Mouse (Mus musculus): Measurements from ENCODE around the gene Epha4. TPM values are rescaled to one million over a fixed set of nuclear protein-coding genes. Genes with fewer than 3 reads are reported as not detected.

Gene Epha4
- total and polyA plus RNA-seq, 2 experiments from 2014 or later: 26.6 to 66.6 TPM

- H3K9ac ChIP-seq (replicated peaks; ENCODE audit: low read length, poor library complexity, severe bottlenecking): no peak overlapping the region
- no peak overlapping the region for H3K27ac ChIP-seq (ENCODE audit: low read depth, low read length)
- no peak for DNase-seq (ENCODE audit: low spot score)
- H3K4me1 ChIP-seq (ENCODE audit: insufficient read depth, low read length): no peaks in the 10 kb centered on the region
- 79% methylated on average over 7 of the region's 7 CpGs for WGBS
- H3K9me3 ChIP-seq (ENCODE audit: low read length): no peaks in the 10 kb centered on the region
- no peaks in the 10 kb centered on the region for H3K36me3 ChIP-seq (ENCODE audit: insufficient read depth, low read length)
- no peaks in the 10 kb centered on the region for H3K27me3 ChIP-seq (ENCODE audit: insufficient read depth, low read length)
- ATAC-seq (ENCODE audit: low FRiP score): no peak
- no peak overlapping the region for H3K4me3 ChIP-seq (ENCODE audit: low read depth, low read length)
- no peak overlapping the region for H3K4me2 ChIP-seq (ENCODE audit: low read depth, low read length, poor library complexity, severe bottlenecking)
- no peak for TF ChIP-seq CTCF (IDR thresholded peaks at IDR 0.05)
Measured at GRCm38 (mm10) chr1:77458751-77459385, 56.0 kb downstream of the Epha4 start.

GRCm38 (mm10) chr1:77457446-77457800 lies 57.5 kb downstream of the Epha4 start:
- Histone ChIP-seq H3K36me3 (ENCODE audit: insufficient read depth, low read length) (no peaks in the 10 kb centered on the region), H3K9ac (replicated peaks; ENCODE audit: low read length, poor library complexity, severe bottlenecking) (no peak overlapping the region), H3K4me2 (ENCODE audit: low read depth, low read length, poor library complexity, severe bottlenecking) (no peak overlapping the region), H3K27ac (ENCODE audit: low read depth, low read length) (no peak overlapping the region), H3K4me3 (ENCODE audit: low read depth, low read length) (no peak overlapping the region), H3K9me3 (ENCODE audit: low read length) (no peaks in the 10 kb centered on the region), H3K27me3 (ENCODE audit: insufficient read depth, low read length) (no peaks in the 10 kb centered on the region), H3K4me1 (ENCODE audit: insufficient read depth, low read length) (no peaks in the 10 kb centered on the region)
- no peak for TF ChIP-seq CTCF (IDR thresholded peaks at IDR 0.05)
- 30% methylated on average over 6 of the region's 6 CpGs for WGBS
- no peak for ATAC-seq (ENCODE audit: low FRiP score)
- DNase-seq (ENCODE audit: low spot score): no peak

GRCm38 (mm10) chr1:77456695-77457445 lies 58.0 kb downstream of the Epha4 start:
- ATAC-seq (ENCODE audit: low FRiP score) (no peak), DNase-seq (ENCODE audit: low spot score) (no peak)
- no peak overlapping the region for H3K4me3 ChIP-seq (ENCODE audit: low read depth, low read length)
- no peak for TF ChIP-seq CTCF (IDR thresholded peaks at IDR 0.05)
- H3K9ac ChIP-seq (replicated peaks; ENCODE audit: low read length, poor library complexity, severe bottlenecking): no peak overlapping the region
- no peaks in the 10 kb centered on the region for H3K9me3 ChIP-seq (ENCODE audit: low read length)
- no peaks in the 10 kb centered on the region for H3K36me3 ChIP-seq (ENCODE audit: insufficient read depth, low read length)
- H3K4me1 ChIP-seq (ENCODE audit: insufficient read depth, low read length): no peaks in the 10 kb centered on the region
- 35% methylated on average over 7 of the region's 7 CpGs for WGBS
- H3K27ac ChIP-seq (ENCODE audit: low read depth, low read length): no peak overlapping the region
- no peaks in the 10 kb centered on the region for H3K27me3 ChIP-seq (ENCODE audit: insufficient read depth, low read length)
- H3K4me2 ChIP-seq (ENCODE audit: low read depth, low read length, poor library complexity, severe bottlenecking): no peak overlapping the region

GRCm38 (mm10) chr1:77453811-77454210 lies 61.1 kb downstream of the Epha4 start:
- Histone ChIP-seq H3K9me3 (ENCODE audit: low read length) (no peaks in the 10 kb centered on the region), H3K27me3 (ENCODE audit: insufficient read depth, low read length) (no peaks in the 10 kb centered on the region), H3K36me3 (ENCODE audit: insufficient read depth, low read length) (no peaks in the 10 kb centered on the region), H3K4me1 (ENCODE audit: insufficient read depth, low read length) (no peaks in the 10 kb centered on the region), H3K27ac (ENCODE audit: low read depth, low read length) (no peak overlapping the region), H3K4me2 (ENCODE audit: low read depth, low read length, poor library complexity, severe bottlenecking) (no peak overlapping the region), H3K4me3 (ENCODE audit: low read depth, low read length) (no peak overlapping the region), H3K9ac (replicated peaks; ENCODE audit: low read length, poor library complexity, severe bottlenecking) (no peak overlapping the region)
- 91% methylated on average over 1 of the region's 1 CpGs for WGBS
- ATAC-seq (ENCODE audit: low FRiP score) (no peak), DNase-seq (ENCODE audit: low spot score) (no peak)
- TF ChIP-seq CTCF (IDR thresholded peaks at IDR 0.05): no peak

GRCm38 (mm10) chr1:77452721-77453120 lies 62.2 kb downstream of the Epha4 start:
- Histone ChIP-seq H3K27me3 (ENCODE audit: insufficient read depth, low read length) (no peaks in the 10 kb centered on the region), H3K4me1 (ENCODE audit: insufficient read depth, low read length) (no peaks in the 10 kb centered on the region; the same call in 1 of the 2 replicates), H3K36me3 (ENCODE audit: insufficient read depth, low read length) (no peaks in the 10 kb centered on the region), H3K9ac (replicated peaks; ENCODE audit: low read length, poor library complexity, severe bottlenecking) (no peak overlapping the region), H3K4me3 (ENCODE audit: low read depth, low read length) (no peak overlapping the region), H3K4me2 (ENCODE audit: low read depth, low read length, poor library complexity, severe bottlenecking) (no peak overlapping the region), H3K9me3 (ENCODE audit: low read length) (no peaks in the 10 kb centered on the region), H3K27ac (ENCODE audit: low read depth, low read length) (no peak overlapping the region)
- ATAC-seq (ENCODE audit: low FRiP score): no peak
- no peak for TF ChIP-seq CTCF (IDR thresholded peaks at IDR 0.05)
- DNase-seq (ENCODE audit: low spot score): no peak
- 94% methylated on average over 3 of the region's 3 CpGs for WGBS

- no peak for ATAC-seq (ENCODE audit: low FRiP score)
- no peaks in the 10 kb centered on the region for H3K9me3 ChIP-seq (ENCODE audit: low read length)
- no peak for DNase-seq (ENCODE audit: low spot score)
- no peak for TF ChIP-seq CTCF (IDR thresholded peaks at IDR 0.05)
- no peaks in the 10 kb centered on the region for H3K27me3 ChIP-seq (ENCODE audit: insufficient read depth, low read length)
- H3K27ac ChIP-seq (ENCODE audit: low read depth, low read length): no peak overlapping the region
- H3K4me2 ChIP-seq (ENCODE audit: low read depth, low read length, poor library complexity, severe bottlenecking): no peak overlapping the region
- no peaks in the 10 kb centered on the region for H3K36me3 ChIP-seq (ENCODE audit: insufficient read depth, low read length)
- 77% methylated on average over 3 of the region's 3 CpGs for WGBS
- H3K4me3 ChIP-seq (ENCODE audit: low read depth, low read length): no peak overlapping the region
- no peaks in the 10 kb centered on the region; the same call in 1 of the 2 replicates for H3K4me1 ChIP-seq (ENCODE audit: insufficient read depth, low read length)
- H3K9ac ChIP-seq (replicated peaks; ENCODE audit: low read length, poor library complexity, severe bottlenecking): no peak overlapping the region
Measured at GRCm38 (mm10) chr1:77451541-77451940, 63.3 kb downstream of the Epha4 start.

Data from midbrain, postnatal 0 days (tissue).